Mouse (Mus musculus): ENCODE results near the gene Pigk.

GRCm38 (mm10) chr3:152951634-152952545 lies 238.0 kb downstream of the Pigk start:
- no peak for TF ChIP-seq CTCF (IDR thresholded peaks at IDR 0.05; ENCODE audit: low read depth, low read length)
- no peak for TF ChIP-seq TAL1 (conservative IDR thresholded peaks at IDR 0.05; ENCODE audit: low read depth, low read length)
- TF ChIP-seq GATA1 (IDR thresholded peaks at IDR 0.05; ENCODE audit: borderline replicate concordance, low read length), result no peak
- TF ChIP-seq GATA2 (IDR thresholded peaks at IDR 0.05; ENCODE audit: borderline replicate concordance, low read depth, low read length), result no peak

All from G1E (cell line).